Mouse (Mus musculus) cortical plate, adult 2 months (tissue): ENCODE results near the gene Adad2. TPM values are rescaled to one million over a fixed set of nuclear protein-coding genes. Genes with fewer than 3 reads are reported as not detected.

ENCODE experiments used
- H3K27ac ChIP-seq: fragments of 200-500 bp; 2 replicates; pipeline ENCODE4 v1.5.1; 2012; ENCODE audit warnings: low read length, control low read depth, inconsistent platforms; ENCODE audit not compliant: insufficient read depth
- H3K4me1 ChIP-seq: fragments of 200-500 bp; 2 replicates; pipeline ENCODE4 v1.6.1; 2011; ENCODE audit warnings: low read length; ENCODE audit not compliant: control insufficient read depth, insufficient read depth
- H3K4me3 ChIP-seq: fragments of 200-500 bp; 2 replicates; pipeline ENCODE4 v1.5.1; 2011; ENCODE audit warnings: mild to moderate bottlenecking, low read length, control low read depth; ENCODE audit not compliant: insufficient read depth
- CTCF ChIP-seq: fragments of 200-500 bp; IDR thresholded peaks from 2 replicates; pipeline ENCODE4 v1.5.1; 2011; ENCODE audit warnings: mild to moderate bottlenecking, control low read depth, low read length; ENCODE audit not compliant: insufficient read depth; ENCODE audit errors: extremely low read depth
- POLR2A ChIP-seq: fragments of 200-500 bp; IDR thresholded peaks from 2 replicates; pipeline ENCODE4 v1.6.1; 2011; ENCODE audit warnings: mild to moderate bottlenecking, low read length, control low read depth; ENCODE audit not compliant: insufficient read depth; ENCODE audit errors: extremely low read depth
- polyA plus RNA-seq: library from polyadenylated mRNA; depleted of rRNA; stranded (reverse); fragments of >200 nt; gene quantifications from 2 replicates; pipeline ENCODE4 v1.2.3, GENCODE M21; 2012

Gene Adad2
- polyA plus RNA-seq, 1 experiment, result 0.23 TPM

GRCm38 (mm10) chr8:119636766-119637165, 24.2 kb downstream of the Adad2 start:
- Histone ChIP-seq H3K27ac (no peak overlapping the region), H3K4me3 (no peak overlapping the region)
- TF ChIP-seq POLR2A, result no peak
- TF ChIP-seq CTCF, result no peak

GRCm38 (mm10) chr8:119637381-119637780, 24.8 kb downstream of the Adad2 start:
- Histone ChIP-seq H3K27ac (no peak overlapping the region), H3K4me3 (no peak overlapping the region), H3K4me1 (no peaks in the 10 kb centered on the region)
- TF ChIP-seq CTCF (no peak), POLR2A (no peak)

More at GRCm38 (mm10) chr8:119636766-119637165, 24.2 kb downstream of the Adad2 start:
- H3K4me1 ChIP-seq, result no peaks in the 10 kb centered on the region

DNA sequence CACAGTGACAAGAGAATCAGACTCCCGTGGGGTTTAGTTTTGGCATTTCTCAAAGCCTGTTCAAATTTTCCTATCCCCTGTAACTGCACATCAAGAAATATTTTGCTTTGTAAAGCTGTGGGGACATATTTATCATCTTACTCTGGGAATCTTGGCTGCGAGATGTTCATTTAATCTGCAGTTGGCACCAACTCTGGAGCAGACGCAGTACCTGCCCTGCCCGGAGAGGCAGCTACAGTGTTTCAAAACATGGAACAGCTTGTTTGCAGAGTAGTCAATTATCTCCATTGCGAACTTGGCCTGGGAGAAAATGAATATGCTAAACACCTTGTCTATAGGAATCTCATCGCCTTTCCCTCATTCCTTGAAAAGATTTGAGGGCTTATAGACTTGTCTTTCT, 25.7 kb downstream of the Adad2 start:
- no peak overlapping the region for H3K27ac ChIP-seq
- H3K4me1 ChIP-seq, result no peaks in the 10 kb centered on the region
- no peak for TF ChIP-seq POLR2A
- no peak for TF ChIP-seq CTCF
- H3K4me3 ChIP-seq, result no peak overlapping the region

DNA sequence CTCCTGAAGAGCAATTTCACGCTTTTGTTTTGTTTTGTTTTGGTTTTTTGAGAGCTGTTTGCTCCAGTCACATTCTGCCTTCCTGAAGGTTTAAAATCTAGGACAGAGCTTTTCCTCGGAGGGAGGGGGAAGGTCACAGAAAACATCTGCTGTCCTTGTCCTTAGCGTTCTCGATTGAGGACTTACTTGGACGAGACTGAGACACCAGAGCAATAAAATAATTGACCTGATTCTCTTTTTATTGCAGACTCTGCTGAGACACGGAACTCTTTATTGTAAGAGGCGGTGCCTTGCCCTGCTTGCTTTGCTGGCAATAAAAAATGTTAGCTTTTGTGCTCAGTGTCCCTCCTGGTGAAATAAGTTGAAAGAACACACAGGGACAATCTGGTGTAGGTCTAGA, 27.3 kb downstream of the Adad2 start:
- H3K27ac ChIP-seq, result no peak overlapping the region
- no peak overlapping the region for H3K4me3 ChIP-seq
- H3K4me1 ChIP-seq, result no peaks in the 10 kb centered on the region
- TF ChIP-seq POLR2A, result no peak
- no peak for TF ChIP-seq CTCF

- Histone ChIP-seq H3K4me1 (no peaks in the 10 kb centered on the region), H3K27ac (no peak overlapping the region), H3K4me3 (no peak overlapping the region)
- TF ChIP-seq POLR2A (no peak), CTCF (no peak)
Measured at GRCm38 (mm10) chr8:119641058-119641457, 28.5 kb downstream of the Adad2 start.

- no peaks in the 10 kb centered on the region for H3K4me1 ChIP-seq
- no peak overlapping the region for H3K4me3 ChIP-seq
- no peak for TF ChIP-seq POLR2A
- TF ChIP-seq CTCF, result no peak
- no peak overlapping the region for H3K27ac ChIP-seq
Measured at GRCm38 (mm10) chr8:119642960-119643359, 30.4 kb downstream of the Adad2 start.

DNA sequence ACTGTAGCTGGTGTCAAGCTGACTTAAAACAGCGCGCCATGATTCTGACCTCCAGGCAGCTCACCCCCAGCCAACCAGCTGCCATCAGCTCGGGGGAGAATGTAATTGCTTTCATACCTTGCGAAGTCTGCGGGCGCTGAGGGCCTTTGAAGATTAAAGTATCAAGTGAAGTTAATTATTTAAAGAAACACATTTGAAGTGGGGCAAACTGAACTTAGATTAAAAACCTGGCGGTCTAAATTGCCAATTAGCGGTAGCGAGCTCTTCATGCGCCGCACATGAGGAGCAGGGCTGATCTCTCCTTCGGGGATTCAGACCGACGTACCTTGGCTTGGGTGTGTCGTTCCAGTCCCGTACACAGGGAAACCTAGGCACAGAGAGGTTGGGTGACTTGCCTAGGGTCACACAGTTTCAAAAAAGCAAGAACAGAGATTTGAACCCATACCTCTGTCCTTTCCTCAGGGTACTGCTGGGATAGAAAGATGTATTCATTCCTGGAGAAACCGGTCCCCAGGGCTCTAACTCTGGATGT, 31.9 kb downstream of the Adad2 start:
- H3K4me1 ChIP-seq, result no peaks in the 10 kb centered on the region
- H3K27ac ChIP-seq, result no peak overlapping the region
- no peak overlapping the region for H3K4me3 ChIP-seq
- TF ChIP-seq CTCF (no peak), POLR2A (no peak)

DNA sequence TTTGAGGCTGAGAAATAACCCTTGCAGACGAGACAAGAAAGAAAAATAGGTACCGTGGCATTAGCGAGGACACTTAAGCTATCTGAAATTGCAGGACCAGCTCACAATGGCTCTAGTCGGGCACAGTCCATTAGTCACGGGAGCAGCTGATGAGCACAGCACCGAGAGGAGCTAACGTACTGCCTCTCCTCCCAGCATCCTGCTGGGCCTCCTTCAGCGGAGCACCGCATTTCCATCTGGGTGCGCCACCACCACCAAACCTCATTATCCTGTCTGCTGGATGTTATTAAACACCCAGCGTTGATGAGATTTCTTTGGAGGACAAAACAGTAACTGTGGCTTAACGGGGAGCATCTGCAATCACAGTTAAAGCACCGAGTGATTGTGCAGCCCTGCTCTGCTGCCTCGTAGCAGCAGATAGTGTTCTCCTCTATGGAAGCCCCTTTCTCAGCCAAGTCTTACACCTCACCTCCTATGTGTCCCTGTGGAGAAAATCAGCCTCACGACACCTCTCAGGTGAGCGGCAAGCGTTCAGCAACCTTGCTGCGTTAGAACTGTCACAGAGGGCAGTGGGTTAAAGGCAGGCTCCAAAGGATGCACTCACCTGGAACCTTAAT, 32.5 kb downstream of the Adad2 start:
- Histone ChIP-seq H3K4me3 (no peak overlapping the region), H3K27ac (no peak overlapping the region), H3K4me1 (no peaks in the 10 kb centered on the region)
- TF ChIP-seq POLR2A (no peak), CTCF (no peak)

DNA sequence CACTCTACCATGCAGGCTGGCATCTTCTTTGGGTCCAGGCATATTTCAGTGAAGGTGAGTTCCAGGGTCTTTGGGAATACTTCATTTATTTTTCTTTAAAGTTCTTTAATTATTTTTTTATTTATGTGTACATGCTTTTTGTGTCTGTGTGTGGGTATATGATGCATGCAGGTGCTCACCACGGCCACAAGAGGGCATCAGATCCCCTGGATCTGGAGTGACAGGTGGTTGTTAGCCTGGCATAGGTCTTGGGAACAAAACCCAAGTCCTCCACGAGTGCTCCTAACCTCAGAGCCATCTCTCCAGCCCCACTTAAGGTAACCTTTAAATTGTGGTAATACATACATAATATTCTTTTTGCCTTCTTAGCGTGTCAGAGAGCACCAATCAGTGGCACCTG, 33.6 kb downstream of the Adad2 start:
- Histone ChIP-seq H3K4me1 (no peaks in the 10 kb centered on the region), H3K4me3 (no peak overlapping the region), H3K27ac (no peak overlapping the region)
- no peak for TF ChIP-seq CTCF
- no peak for TF ChIP-seq POLR2A

- TF ChIP-seq POLR2A (no peak), CTCF (no peak)
- H3K4me3 ChIP-seq, result no peak overlapping the region
Measured at GRCm38 (mm10) chr8:119646846-119647245, 34.3 kb downstream of the Adad2 start.

DNA sequence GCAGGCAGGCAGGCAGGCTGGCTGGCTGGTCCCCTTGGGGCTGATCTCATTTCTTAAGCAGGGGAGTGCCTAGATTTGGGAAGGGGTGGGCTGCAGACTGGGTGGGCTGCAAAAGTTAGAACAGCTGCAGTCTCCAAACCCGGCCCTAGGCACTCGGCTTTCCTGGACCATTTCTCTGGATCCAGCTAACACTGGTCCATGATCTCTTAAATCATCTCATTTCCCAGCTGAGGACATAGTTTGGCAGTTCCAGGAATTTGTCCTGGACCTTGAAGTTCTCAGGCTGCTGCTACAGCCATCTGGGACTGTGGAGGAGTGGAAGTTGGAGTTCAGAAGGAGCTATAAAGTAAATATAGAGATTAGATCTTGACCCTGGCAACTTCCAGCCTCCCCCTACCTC, 38.8 kb downstream of the Adad2 start:
- no peak overlapping the region for H3K27ac ChIP-seq
- H3K4me1 ChIP-seq, result no peaks in the 10 kb centered on the region
- TF ChIP-seq CTCF (no peak), POLR2A (no peak)
- no peak overlapping the region for H3K4me3 ChIP-seq

More at GRCm38 (mm10) chr8:119646846-119647245, 34.3 kb downstream of the Adad2 start:
- Histone ChIP-seq H3K4me1 (no peaks in the 10 kb centered on the region), H3K27ac (no peak overlapping the region)
